Mouse (Mus musculus) stomach, postnatal 0 days (tissue): Measurements from ENCODE around the gene Agbl3. TPM values are rescaled to one million over a fixed set of nuclear protein-coding genes. Genes with fewer than 3 reads are reported as not detected.
A peak's percentile ranks its signal among the peaks of the same experiment; 100 is the strongest.

Experiments used
- ATAC-seq: fragments of 200-750 bp; cut with Nextera tagmentation; 2 replicates; pipeline ENCODE4 v1.8.0; 2017; ENCODE audit not compliant: low FRiP score, low TSS enrichment
- DNase-seq: peaks from one replicate; pipeline ENCODE4 v3.0.0-alpha.2; 2016; ENCODE audit warnings: low spot score
- H3K27ac ChIP-seq: fragments of 300-500 bp; sonication (generic); replicated peaks from 2 replicates; pipeline ENCODE4 v1.5.1; 2014; ENCODE audit warnings: mild to moderate bottlenecking, control low read depth
- H3K27me3 ChIP-seq: fragments of 300-500 bp; sonication (generic); 2 replicates; pipeline ENCODE4 v1.6.1; 2014; ENCODE audit warnings: low read length; ENCODE audit not compliant: control insufficient read depth, insufficient read depth
- H3K36me3 ChIP-seq: fragments of 300-500 bp; sonication (generic); 2 replicates; pipeline ENCODE4 v1.6.1; 2014; ENCODE audit warnings: low read length, mixed read lengths; ENCODE audit not compliant: control insufficient read depth, insufficient read depth
- H3K4me1 ChIP-seq: fragments of 300-500 bp; sonication (generic); replicated peaks from 2 replicates; pipeline ENCODE4 v1.6.1; 2014; ENCODE audit warnings: antibody characterized with exemption; ENCODE audit not compliant: control insufficient read depth, insufficient read depth
- H3K4me2 ChIP-seq: fragments of 300-500 bp; sonication (generic); replicated peaks from 2 replicates; pipeline ENCODE4 v1.6.1; 2014; ENCODE audit warnings: low read depth, mild to moderate bottlenecking, control low read depth, moderate library complexity
- H3K4me3 ChIP-seq: fragments of 300-500 bp; sonication (generic); 2 replicates; pipeline ENCODE4 v1.5.1; 2014; ENCODE audit warnings: low read depth, low read length, control low read depth
- H3K9ac ChIP-seq: fragments of 300-500 bp; sonication (generic); 2 replicates; pipeline ENCODE4 v1.6.1; 2014; ENCODE audit warnings: mild to moderate bottlenecking, low read length, control low read depth, mixed read lengths
- H3K9me3 ChIP-seq: fragments of 300-500 bp; sonication (generic); 2 replicates; pipeline ENCODE4 v1.6.1; 2016; ENCODE audit warnings: low read length; ENCODE audit not compliant: control insufficient read depth
- CTCF ChIP-seq: IDR thresholded peaks from 2 replicates; pipeline ENCODE4 v1.5.1; 2016; ENCODE audit warnings: antibody characterized with exemption, low read depth, mild to moderate bottlenecking, moderate library complexity
- EP300 ChIP-seq: optimal IDR thresholded peaks from 2 replicates; pipeline ENCODE3; 2016; ENCODE audit warnings: antibody characterized with exemption
- WGBS: fragments of 180-500 bp; shearing (Covaris S2); extraction: QIAGEN DNeasy Blood & Tissue Kit; methylation state at CpG from one replicate; pipeline ENCODE4 v1.1.7; 2014; 5-methylcytosine and 5-hydroxymethylcytosine counted together
- polyA plus RNA-seq: library from polyadenylated mRNA; unstranded; fragments of >200 nt; fragmentation: Nextera tagmentation; extraction: Ambion mirVana; gene quantifications from 2 replicates; pipeline ENCODE4 v1.2.1, GENCODE M21; 2015

The Agbl3 gene
- polyA plus RNA-seq, 1 experiment from 2014 or later, result 6.0 TPM

DNA sequence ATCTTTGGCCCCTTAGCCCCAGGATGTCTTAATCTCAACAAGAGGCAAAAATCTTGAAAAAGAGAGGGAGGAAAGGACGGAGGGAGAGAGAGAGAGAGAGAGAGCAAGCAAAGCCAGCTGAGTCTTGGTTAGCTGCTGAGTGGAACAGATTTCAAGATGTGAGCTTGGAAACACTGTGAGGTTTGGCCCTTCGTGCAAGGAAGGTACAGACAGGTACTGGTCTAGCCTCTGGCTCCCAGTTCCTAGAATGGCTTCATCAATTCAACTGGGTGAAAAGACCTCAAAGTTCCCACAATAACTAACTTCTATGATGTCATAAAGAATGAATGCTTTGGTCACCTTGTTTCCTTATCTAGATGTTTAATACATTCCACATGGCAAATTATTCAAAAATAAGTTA lies 3.1 kb upstream of the Agbl3 start:
- TF ChIP-seq CTCF (no peak), EP300 (no peak)
- 87% methylated on average over 2 of the region's 2 CpGs for WGBS
- Histone ChIP-seq H3K27me3 (no peaks in the 10 kb centered on the region), H3K4me2 (no peak overlapping the region), H3K4me3 (no peak overlapping the region), H3K36me3 (no peaks in the 10 kb centered on the region), H3K9ac (no peak overlapping the region), H3K27ac (no peak overlapping the region), H3K9me3 (no peaks in the 10 kb centered on the region), H3K4me1 (no peaks in the 10 kb centered on the region)
- ATAC-seq, result no peak
- no peak for DNase-seq

DNA sequence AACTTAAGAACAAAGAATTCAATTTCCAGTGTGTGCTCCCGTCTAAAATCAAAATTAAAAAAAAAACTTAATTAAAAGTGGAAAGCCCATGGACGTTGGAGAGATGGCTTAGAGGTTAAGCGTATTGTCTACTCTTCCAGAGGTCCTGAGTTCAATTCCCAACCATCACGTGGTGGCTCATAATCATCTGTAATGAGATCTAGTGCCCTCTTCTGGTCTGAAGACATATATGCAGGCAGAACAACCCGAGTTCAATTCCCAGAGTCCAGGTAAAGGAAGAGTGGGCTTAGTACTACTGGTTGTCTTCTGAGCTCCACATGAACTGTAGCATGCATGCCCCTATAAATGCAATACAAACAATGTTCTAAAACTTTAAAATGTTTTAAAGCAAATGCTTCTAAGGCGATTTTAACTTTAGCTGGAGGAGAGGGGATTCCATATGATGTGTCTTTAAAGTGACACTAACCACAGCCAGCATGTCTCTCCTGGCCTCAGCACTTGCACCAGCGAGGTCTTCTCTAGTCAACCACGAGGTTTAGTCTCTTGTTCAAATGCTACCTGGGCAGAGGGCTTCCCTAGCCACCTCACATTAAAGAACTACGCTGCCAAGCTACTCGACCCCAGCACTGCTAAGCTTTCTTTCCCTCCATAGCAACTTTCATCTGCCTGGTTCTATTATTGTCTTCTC lies 2.1 kb upstream of the Agbl3 start:
- DNase-seq (no peak), ATAC-seq (no peak)
- Histone ChIP-seq H3K27me3 (no peaks in the 10 kb centered on the region), H3K4me1 (no peaks in the 10 kb centered on the region), H3K4me2 (no peak overlapping the region), H3K9ac (no peak overlapping the region), H3K4me3 (no peak overlapping the region), H3K9me3 (no peaks in the 10 kb centered on the region), H3K36me3 (no peaks in the 10 kb centered on the region), H3K27ac (no peak overlapping the region)
- WGBS, result 78% methylated on average over 10 of the region's 10 CpGs
- TF ChIP-seq CTCF, result peak; percentile 54
- TF ChIP-seq EP300, result no peak

DNA sequence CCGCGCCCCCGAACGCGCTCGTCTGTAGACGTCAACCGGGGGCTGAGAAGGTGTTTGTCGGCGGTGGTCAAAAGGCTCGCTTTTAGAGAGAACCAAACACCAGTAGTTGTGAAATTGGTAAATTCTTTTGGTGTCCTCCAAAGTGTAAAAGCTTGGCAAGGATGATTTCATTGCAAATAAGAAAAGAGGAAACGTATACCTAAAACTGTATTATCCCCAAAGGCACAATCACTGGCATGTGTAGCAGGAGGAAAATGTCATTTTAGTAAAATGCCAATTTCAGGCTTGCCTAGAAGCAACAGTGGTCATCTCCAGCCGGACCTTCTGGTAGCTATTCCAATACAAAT lies 684 bp downstream of the Agbl3 start:
- Histone ChIP-seq H3K9ac (peak overlapping the region; percentile 96), H3K27ac (peak overlapping the region; percentile 98), H3K4me1 (no peaks in the 10 kb centered on the region), H3K27me3 (no peaks in the 10 kb centered on the region), H3K9me3 (no peaks in the 10 kb centered on the region), H3K36me3 (no peaks in the 10 kb centered on the region), H3K4me2 (peak overlapping the region; percentile 82), H3K4me3 (peak overlapping the region; percentile 79)
- DNase-seq (no peak), ATAC-seq (no peak)
- TF ChIP-seq CTCF (no peak), EP300 (no peak)
- WGBS, result 2% methylated on average over 13 of the region's 13 CpGs

DNA sequence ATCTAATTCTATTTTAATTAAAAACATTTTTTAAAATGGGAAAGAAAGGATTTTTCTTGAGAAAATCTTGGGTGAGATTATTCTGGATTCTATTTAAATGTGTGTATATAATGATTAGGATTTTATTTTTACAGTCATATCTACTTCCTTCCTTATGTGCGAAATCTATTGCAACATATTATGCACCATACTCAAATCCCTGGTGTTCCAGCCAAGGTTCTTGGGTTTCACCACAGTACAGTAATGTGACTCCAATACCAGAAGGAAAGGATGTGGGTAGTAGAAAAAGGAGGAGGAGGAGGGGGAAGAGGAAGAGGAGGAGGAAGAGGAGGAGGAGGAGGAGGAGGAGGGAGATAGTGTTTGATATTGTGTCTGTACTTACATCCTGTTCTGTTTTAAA lies 2.3 kb downstream of the Agbl3 start:
- no peak for ATAC-seq
- no peak overlapping the region for H3K4me2 ChIP-seq
- WGBS, result 91% methylated on average over 1 of the region's 1 CpGs
- no peaks in the 10 kb centered on the region for H3K9me3 ChIP-seq
- DNase-seq, result no peak
- H3K27ac ChIP-seq, result no peak overlapping the region
- no peak overlapping the region for H3K9ac ChIP-seq
- H3K27me3 ChIP-seq, result no peaks in the 10 kb centered on the region
- TF ChIP-seq CTCF, result no peak
- no peak for TF ChIP-seq EP300
- no peaks in the 10 kb centered on the region for H3K4me1 ChIP-seq
- no peak overlapping the region for H3K4me3 ChIP-seq
- H3K36me3 ChIP-seq, result no peaks in the 10 kb centered on the region

DNA sequence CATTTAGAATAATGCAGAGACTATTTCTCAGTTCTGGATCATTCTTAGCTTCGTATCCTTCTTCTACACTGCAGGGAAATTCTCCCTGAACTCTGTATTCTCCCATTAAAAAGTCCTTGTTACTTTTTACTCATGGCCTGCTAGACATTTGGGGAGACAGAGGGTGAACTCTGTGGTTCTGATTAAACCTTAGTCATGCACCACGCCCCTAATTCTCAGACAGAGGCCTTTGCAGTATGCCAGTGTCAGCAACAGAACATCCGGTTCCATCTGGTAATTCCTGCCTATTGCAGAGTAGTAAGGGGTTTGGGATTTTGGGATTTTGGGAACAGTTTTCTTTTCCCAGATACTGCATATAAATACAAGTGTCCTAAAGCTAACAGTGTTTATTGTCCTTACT lies 16.6 kb downstream of the Agbl3 start:
- no peak overlapping the region for H3K4me2 ChIP-seq
- ATAC-seq, result no peak
- no peak overlapping the region for H3K4me3 ChIP-seq
- no peak overlapping the region for H3K27ac ChIP-seq
- H3K9ac ChIP-seq, result no peak overlapping the region
- H3K9me3 ChIP-seq, result no peaks in the 10 kb centered on the region
- no peak for TF ChIP-seq EP300
- H3K27me3 ChIP-seq, result no peaks in the 10 kb centered on the region
- DNase-seq, result no peak
- no peaks in the 10 kb centered on the region for H3K36me3 ChIP-seq
- WGBS, result 58% methylated on average over 3 of the region's 3 CpGs
- no peaks in the 10 kb centered on the region for H3K4me1 ChIP-seq

DNA sequence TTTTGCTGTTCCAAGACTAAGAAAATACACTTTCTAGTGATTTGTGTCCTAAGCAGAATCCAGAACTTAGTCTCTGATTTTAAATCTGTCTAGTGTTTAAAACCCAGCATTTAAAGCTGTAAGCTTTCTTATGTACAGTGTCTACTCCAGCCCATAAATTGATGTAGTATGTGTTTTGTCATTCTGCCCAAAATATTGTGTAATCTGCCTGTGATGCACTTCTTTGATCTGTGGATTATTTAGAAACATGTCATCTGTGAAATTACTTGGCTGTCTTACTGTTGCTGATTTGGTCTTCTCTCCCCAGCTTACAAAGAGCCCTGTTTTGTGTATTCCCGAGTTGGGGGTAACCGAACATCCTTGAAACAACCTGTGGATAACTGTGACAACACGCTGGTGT lies 17.7 kb downstream of the Agbl3 start:
- no peak for ATAC-seq
- no peak overlapping the region for H3K4me3 ChIP-seq
- TF ChIP-seq EP300, result no peak
- TF ChIP-seq CTCF, result no peak
- no peaks in the 10 kb centered on the region for H3K27me3 ChIP-seq
- WGBS, result 77% methylated on average over 3 of the region's 3 CpGs
- no peaks in the 10 kb centered on the region for H3K4me1 ChIP-seq
- H3K9ac ChIP-seq, result no peak overlapping the region
- no peak for DNase-seq
- no peaks in the 10 kb centered on the region for H3K9me3 ChIP-seq
- H3K27ac ChIP-seq, result no peak overlapping the region
- no peaks in the 10 kb centered on the region for H3K36me3 ChIP-seq
- H3K4me2 ChIP-seq, result no peak overlapping the region
